ENCODE assay signal across 13 mouse cellular contexts in the genomic region with DNA sequence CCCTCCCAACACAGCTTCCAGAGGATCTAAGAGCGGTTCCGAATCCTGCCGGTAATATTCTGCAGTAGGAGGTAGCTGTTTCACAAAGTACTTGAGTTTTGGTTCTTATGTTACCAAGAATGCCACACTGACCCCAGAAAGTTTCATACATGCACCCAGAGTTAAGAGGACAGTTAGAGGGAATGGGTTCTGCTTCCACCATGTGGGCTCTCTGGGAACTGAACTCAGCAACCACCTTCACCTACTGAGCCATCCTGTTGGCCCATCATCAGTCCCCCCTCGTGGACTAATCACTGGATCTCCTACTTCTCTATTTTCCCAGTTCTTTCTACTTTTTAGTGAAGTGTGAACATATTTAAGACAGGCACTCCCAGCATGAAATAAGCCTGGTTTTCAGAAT. TPM values are rescaled to one million over a fixed set of nuclear protein-coding genes. Genes with fewer than 3 reads are reported as not detected.
A peak's percentile ranks its signal among the peaks of the same experiment; 100 is the strongest.
DNase-seq lines count a peak whose midpoint lies in the region; ATAC-seq and TF ChIP-seq lines count a peak whose summit lies in the region.
"Had no signal": no experiment of that assay in that cellular context is flagged by ENCODE, and none has a peak within 500 bp of the region (broad histone marks: within the 10 kb centered on the region; RNA-seq: fewer than 3 reads in every experiment).

No protein-coding gene starts in this region.

- ATAC-seq in stomach, embryonic 16.5 days (ENCODE audit: insufficient read depth, low FRiP score) = no peak

- no peaks in the 10 kb centered on the region for H3K4me1 ChIP-seq in spleen, adult 2 months (ENCODE audit: control insufficient read depth, insufficient read depth, insufficient read length)
- H3K4me1 ChIP-seq in stomach, embryonic 16.5 days (ENCODE audit: control insufficient read depth, insufficient read depth, low read length) = peaks cover 43% of the 10 kb centered on the region

- H3K27me3 ChIP-seq in spleen, adult 2 months (ENCODE audit: control insufficient read depth, insufficient read depth, low read length) = no peaks in the 10 kb centered on the region
- no peaks in the 10 kb centered on the region for H3K27me3 ChIP-seq in stomach, embryonic 16.5 days (ENCODE audit: control insufficient read depth, insufficient read depth, low read length)
- H3K27me3 ChIP-seq: hindbrain, embryonic 13.5 days; stomach, embryonic 15.5 days had no signal

- no peaks in the 10 kb centered on the region for H3K9me3 ChIP-seq in stomach, embryonic 16.5 days (replicated peaks; ENCODE audit: control insufficient read depth, low read length)
- H3K9me3 ChIP-seq: hindbrain, embryonic 13.5 days; stomach, embryonic 15.5 days had no signal

- H3K4me3 ChIP-seq in gastrocnemius, adult 2 months = no peak overlapping the region
- H3K4me3 ChIP-seq in layer of hippocampus, adult 2 months = no peak overlapping the region
- H3K4me3 ChIP-seq in spleen, adult 2 months (ENCODE audit: extremely low read depth, insufficient read depth, insufficient read length) = no peak overlapping the region
- H3K4me3 ChIP-seq in stomach, embryonic 16.5 days (replicated peaks; ENCODE audit: low read length) = no peak overlapping the region
- H3K4me3 ChIP-seq: hindbrain, embryonic 13.5 days; myocyte; stomach, embryonic 15.5 days had no signal

- no peak overlapping the region for H3K4me2 ChIP-seq in stomach, embryonic 16.5 days (ENCODE audit: low read depth, low read length)
- H3K4me2 ChIP-seq: hindbrain, embryonic 13.5 days; stomach, embryonic 15.5 days had no signal

- peak; percentile 16; the same call in 1 of the 2 replicates for TF ChIP-seq CTCF in gastrocnemius, adult 2 months (IDR thresholded peaks at IDR 0.05)
- TF ChIP-seq CTCF in layer of hippocampus, adult 2 months (conservative IDR thresholded peaks at IDR 0.05) = peak; percentile 47
- peak; percentile 22; the same call in 1 of the 2 replicates for TF ChIP-seq CTCF in spleen, adult 2 months (IDR thresholded peaks at IDR 0.05; ENCODE audit: extremely low read depth, insufficient read depth, insufficient read length, insufficient replicate concordance)

- H3K36me3 ChIP-seq in spleen, adult 2 months (ENCODE audit: control insufficient read depth, insufficient read depth, low read length) = no peaks in the 10 kb centered on the region
- no peaks in the 10 kb centered on the region for H3K36me3 ChIP-seq in stomach, embryonic 16.5 days (ENCODE audit: control insufficient read depth, insufficient read depth, low read length)
- H3K36me3 ChIP-seq: stomach, embryonic 15.5 days had no signal

- intact Hi-C loops in gastrocnemius, adult 2 months (cut with DNase I) = no loop called here

- 79% methylated on average over 4 of the region's 4 CpGs for WGBS in spleen, adult 2 months
- WGBS in stomach, embryonic 16.5 days = 87% methylated on average over 4 of the region's 4 CpGs

- DNase-seq in gastrocnemius, adult 2 months = peak; percentile 8
- no peak for DNase-seq in gastrocnemius, postnatal 10 days
- no peak for DNase-seq in layer of hippocampus, adult 2 months (ENCODE audit: low spot score in 2 of 2)
- DNase-seq in layer of hippocampus, adult 8-10 months (ENCODE audit: low spot score in 2 of 2) = no peak
- DNase-seq in spleen, adult 2 months (ENCODE audit: low read depth in 1 of 2, low spot score in 2 of 2) = no peak
- no peak for DNase-seq in spleen, postnatal 4 days (ENCODE audit: low spot score in 2 of 2)
- DNase-seq in neural tube, embryonic 10.5 days (ENCODE audit: extremely low spot score, low spot score) = no peak
- DNase-seq: cerebellum, adult 11 months; right cerebral cortex, postnatal 25 days had no signal

- no peak overlapping the region for H3K9ac ChIP-seq in stomach, embryonic 16.5 days (ENCODE audit: low read length)
- H3K9ac ChIP-seq: hindbrain, embryonic 13.5 days; stomach, embryonic 15.5 days had no signal

- no peak overlapping the region for H3K27ac ChIP-seq in gastrocnemius, adult 2 months
- H3K27ac ChIP-seq in layer of hippocampus, adult 2 months = no peak overlapping the region
- no peak overlapping the region for H3K27ac ChIP-seq in spleen, adult 2 months (ENCODE audit: insufficient read depth, low read length)
- peak overlapping the region; percentile 43; the same call in 1 of the 2 replicates for H3K27ac ChIP-seq in stomach, embryonic 16.5 days (ENCODE audit: low read length)
- H3K27ac ChIP-seq: hindbrain, embryonic 13.5 days; stomach, embryonic 15.5 days had no signal

- TF ChIP-seq POLR2A in spleen, adult 2 months (IDR thresholded peaks at IDR 0.05; ENCODE audit: low read depth, low read length) = no peak

RNA-seq across cellular contexts. Expression of gene Antxr1, which starts 53.9 kb away (rescaled TPM):
- 10 to 100 TPM in 1 of 2 experiments, 1 to 10 TPM in 1; 6.2 to 15.9 TPM for total RNA-seq in gastrocnemius, adult 2 months (2021)
- total RNA-seq in gastrocnemius, postnatal 10 days (2021) = 10 to 100 TPM; 46.8 to 61.4 TPM
- total RNA-seq in layer of hippocampus, adult 2 months (2021) = 10 to 100 TPM in 1 of 2 experiments, 1 to 10 TPM in 1; 9.7 to 10.7 TPM
- total RNA-seq in layer of hippocampus, adult 8-10 months (2022) = 10 to 100 TPM; 11.2 to 16.5 (median 12.9) TPM
- 4.0 and 4.2 TPM in 2 replicates for polyA plus RNA-seq in spleen, adult 2 months (2012; rRNA removed)
- 7.8 and 8.0 TPM in 2 replicates for polyA plus RNA-seq in stomach, embryonic 16.5 days (2015; fragmentation: Nextera tagmentation; extraction: Ambion mirVana)
